Mouse (Mus musculus): ENCODE data around the gene St6galnac3.
A peak's percentile ranks its signal among the peaks of the same experiment; 100 is the strongest.

St6galnac3 gene

DNA sequence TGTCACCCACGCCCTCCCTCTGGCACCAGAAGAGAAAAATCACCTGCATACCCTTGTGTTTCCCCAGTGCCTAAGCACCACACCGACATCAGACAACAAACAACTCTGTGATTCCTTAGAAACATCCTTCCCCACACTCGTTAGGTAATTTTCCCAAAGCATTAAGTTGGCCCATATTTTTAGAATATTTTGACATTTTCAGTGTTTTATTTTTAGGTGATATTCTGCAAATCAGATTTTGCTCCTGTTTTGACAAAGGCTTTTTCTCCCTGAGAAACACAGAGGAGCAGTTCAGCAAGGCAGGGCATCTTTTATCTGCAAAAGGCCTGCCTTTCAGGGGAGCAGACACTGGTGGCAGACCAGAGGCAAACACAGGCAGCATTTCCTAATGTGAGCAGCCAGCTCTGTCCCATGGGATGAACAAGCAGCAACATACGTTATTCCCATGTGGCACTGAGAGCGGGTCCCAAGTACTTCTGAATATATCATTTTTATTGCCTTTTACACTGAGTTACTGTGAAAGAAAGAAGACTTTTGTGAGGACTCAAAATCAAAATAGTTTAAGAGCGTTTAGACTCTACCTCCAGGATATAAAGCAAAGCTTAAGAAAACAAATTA lies 199.7 kb downstream of the St6galnac3 start:
- no peak for DNase-seq (ENCODE audit: low spot score in 2 of 2)

DNA sequence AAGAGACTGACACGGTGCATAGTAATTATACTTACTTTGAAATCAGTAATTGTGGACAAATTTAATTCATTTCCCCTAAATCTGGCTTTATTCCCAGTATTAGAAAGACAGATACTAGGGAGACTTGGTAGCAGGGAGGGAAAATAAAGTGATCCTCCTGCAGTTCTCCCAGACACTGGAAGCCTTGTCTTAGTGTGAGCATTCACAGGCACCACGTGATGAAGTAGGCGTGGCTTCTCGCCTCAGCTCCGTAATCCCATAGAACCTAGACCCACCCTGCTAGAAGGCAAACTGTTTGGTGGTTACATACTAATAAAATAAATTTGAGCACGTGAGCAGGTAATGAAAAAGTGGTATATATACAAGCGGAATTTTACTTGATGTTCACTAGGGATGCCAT lies 208.1 kb downstream of the St6galnac3 start:
- no peak for DNase-seq (ENCODE audit: low spot score in 2 of 2)

- DNase-seq (ENCODE audit: low spot score in 2 of 2): no peak
These were observed 211.4 kb downstream of the St6galnac3 start for GRCm38 (mm10) chr3:153513501-153514060.

- DNase-seq (ENCODE audit: low spot score in 2 of 2): no peak
These were observed 212.4 kb downstream of the St6galnac3 start for GRCm38 (mm10) chr3:153512545-153512944.

GRCm38 (mm10) chr3:153511151-153511580 lies 213.8 kb downstream of the St6galnac3 start:
- DNase-seq (ENCODE audit: low spot score in 2 of 2): no peak

DNA sequence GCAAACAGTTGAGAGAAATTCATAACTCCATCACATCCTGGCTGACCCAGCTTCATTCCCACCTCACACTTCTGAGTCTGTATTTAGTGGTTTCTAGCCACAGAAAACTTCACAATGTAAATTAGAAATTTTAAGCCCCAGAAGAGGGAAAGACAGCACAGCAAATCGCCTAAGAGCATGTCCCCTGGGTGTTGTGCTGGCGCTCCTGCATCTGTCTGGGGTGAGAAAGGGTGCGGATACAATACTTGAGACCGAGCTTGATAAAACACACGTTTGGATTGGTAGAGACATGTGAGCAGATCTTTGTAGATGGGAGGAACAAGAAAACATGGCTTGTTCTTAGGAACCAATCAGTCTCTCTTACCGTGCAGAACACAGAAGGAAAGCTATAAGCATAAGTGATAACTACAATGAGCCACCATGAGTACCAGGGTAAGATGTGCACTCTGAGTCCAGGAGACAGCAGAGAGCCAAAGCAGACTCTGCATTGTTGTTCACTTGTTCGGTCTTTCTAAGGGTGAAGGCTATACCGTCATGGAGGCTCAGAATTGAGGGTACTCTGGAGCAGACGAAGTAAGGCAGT lies 214.8 kb downstream of the St6galnac3 start:
- DNase-seq (ENCODE audit: low spot score in 2 of 2): no peak

- DNase-seq (ENCODE audit: low spot score in 2 of 2): no peak
These were observed 215.3 kb downstream of the St6galnac3 start for GRCm38 (mm10) chr3:153509643-153510042.

GRCm38 (mm10) chr3:153509029-153509428 lies 215.9 kb downstream of the St6galnac3 start:
- no peak for DNase-seq (ENCODE audit: low spot score in 2 of 2)

DNA sequence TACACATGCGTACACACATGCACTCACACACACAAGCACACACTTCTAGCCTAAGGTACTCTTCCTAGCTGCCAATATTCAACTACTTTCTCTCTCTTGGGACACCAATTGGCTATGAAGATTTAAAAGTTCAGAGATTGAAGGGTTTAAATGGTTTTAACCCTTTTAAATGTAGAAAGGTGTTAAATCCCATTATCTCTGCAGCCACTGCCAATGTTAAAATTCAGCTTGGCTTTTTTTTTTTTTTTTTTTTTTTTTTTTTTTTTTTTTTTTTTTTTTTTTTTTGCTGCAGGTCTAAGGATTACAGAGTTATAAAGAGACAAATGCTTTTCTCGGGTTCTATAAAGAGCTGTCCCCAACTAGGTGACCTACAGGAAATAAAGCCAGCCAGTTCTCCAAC lies 216.4 kb downstream of the St6galnac3 start:
- no peak for DNase-seq (ENCODE audit: low spot score in 2 of 2)

DNA sequence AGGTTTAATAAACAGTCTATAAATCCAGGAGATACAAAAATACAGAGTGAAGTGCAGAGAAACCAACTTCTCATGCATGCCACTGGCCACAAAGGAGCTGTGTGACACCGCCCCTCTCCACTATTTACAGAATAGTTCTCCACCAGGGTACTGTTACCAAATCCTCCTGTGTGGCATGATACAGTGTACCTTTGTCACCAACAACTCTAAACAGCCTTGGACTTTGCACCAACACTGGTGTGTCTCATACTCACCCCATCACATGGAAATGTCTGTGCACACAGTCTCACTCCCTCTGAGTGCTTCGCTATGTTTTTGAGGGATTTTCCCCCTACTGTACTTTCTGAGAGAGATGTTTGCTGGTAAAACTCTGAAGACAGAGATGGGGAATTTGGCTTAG lies 217.4 kb downstream of the St6galnac3 start:
- DNase-seq (ENCODE audit: low spot score in 2 of 2): peak in 1 of 2 experiments; percentile 8

GRCm38 (mm10) chr3:153502488-153502887 lies 222.5 kb downstream of the St6galnac3 start:
- no peak for DNase-seq (ENCODE audit: low spot score in 2 of 2)

- peak; percentile 63 to 79 for DNase-seq (ENCODE audit: low spot score in 2 of 2)
These were observed 223.6 kb downstream of the St6galnac3 start for GRCm38 (mm10) chr3:153501333-153501877.

DNA sequence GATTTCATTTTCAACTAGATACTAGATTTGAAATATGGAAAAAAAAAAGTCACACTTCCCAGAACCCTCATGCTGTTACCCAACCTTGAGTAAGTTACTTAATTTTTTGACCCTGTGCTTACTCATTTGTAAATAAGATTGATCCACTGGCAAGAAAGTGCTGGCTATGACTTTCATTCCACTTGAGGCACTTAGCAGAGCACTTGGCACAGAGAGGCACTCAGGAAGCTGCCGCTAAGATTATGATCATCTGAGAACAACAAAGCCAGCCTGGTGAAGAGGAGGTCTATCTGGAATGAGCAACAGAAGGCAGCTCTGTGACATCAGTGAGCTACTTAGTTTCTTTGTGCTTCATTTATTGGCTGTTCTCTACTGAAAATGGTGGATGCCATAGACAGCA lies 232.0 kb downstream of the St6galnac3 start:
- no peak for DNase-seq (ENCODE audit: low spot score in 2 of 2)

DNA sequence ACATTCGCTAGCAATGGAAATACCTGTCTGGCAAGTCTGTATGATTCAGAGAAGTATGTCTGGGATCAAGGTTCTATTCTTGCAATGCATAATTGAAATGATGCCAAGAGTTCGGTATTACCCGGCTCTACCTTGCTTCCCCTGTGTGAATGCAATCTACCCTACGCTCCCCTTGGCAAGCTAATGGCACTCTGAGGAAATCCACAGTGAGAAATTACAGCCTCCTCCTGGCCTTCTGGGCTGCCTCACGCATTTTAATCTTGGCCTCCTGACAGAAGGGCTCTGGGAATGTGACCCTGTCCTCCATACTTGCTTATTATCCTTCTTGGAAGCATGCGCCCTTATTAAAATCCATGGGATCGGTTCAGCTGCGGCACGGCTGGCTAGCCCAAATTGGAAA lies 235.3 kb downstream of the St6galnac3 start:
- no peak for DNase-seq (ENCODE audit: low spot score in 2 of 2)

- no peak for DNase-seq (ENCODE audit: low spot score in 2 of 2)
These were observed 236.0 kb downstream of the St6galnac3 start for GRCm38 (mm10) chr3:153488931-153489330.

GRCm38 (mm10) chr3:153485176-153485575 lies 239.8 kb downstream of the St6galnac3 start:
- no peak for DNase-seq (ENCODE audit: low spot score in 2 of 2)

DNA sequence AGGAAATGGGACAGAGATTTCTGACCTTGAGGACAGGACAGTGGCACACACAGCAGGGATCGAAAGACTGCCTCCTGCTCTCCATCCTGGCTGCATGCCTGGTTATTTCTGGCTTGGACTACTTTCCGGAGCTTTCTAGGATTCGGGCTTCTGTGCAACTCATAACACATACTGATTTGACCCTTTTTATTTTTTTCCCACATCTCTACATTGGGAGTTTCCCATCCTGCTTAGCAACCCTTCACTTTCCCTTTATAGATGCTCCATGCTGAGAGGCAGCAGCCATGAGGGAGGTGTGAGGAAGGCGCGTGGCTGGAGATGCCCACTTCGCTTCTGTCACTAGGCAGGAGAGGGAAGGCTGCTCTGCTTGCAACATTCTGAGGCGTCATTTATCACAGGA lies 240.3 kb downstream of the St6galnac3 start:
- peak; percentile 87 to 90 for DNase-seq (ENCODE audit: low spot score in 2 of 2)

DNA sequence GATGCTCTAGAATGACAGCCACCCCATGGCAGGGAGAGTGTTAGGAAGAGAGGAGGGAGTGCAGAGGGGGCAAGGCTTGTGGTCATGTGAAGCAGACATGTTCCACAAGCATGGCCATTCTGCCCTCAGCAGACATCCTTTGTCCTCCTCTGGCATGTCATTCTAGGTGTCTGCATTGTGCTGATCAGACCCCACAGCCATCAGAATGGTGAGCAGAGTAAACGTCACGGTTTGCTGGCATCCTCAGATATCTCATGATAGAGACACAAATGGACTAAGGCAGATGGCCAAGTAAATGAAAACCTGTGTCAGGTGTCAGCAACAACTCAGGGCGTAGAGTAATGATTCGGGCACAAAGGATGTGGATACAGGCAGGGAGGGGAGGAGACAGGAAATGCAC lies 241.3 kb downstream of the St6galnac3 start:
- DNase-seq (ENCODE audit: low spot score in 2 of 2): no peak

DNA sequence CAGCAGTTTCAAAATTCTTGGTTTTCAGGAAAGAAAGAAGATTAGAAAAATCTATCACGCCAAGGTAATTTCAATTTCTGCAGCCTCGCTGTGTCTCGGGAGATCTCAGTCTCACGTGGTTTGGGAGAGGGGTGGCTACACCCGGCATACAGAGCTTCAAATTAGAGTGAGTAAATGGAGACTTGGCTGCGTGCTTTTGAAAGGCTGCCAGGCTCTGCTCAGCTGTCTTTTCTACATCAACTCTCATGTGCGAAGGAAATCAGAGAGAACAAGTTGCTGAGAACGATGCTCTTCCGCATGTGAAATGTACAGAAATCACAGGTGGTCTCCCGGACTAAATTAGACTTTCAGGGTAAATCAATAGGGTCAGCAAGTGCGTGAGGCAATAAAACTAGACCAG lies 242.9 kb downstream of the St6galnac3 start:
- peak; percentile 88 to 94 for DNase-seq (ENCODE audit: low spot score in 2 of 2)

DNA sequence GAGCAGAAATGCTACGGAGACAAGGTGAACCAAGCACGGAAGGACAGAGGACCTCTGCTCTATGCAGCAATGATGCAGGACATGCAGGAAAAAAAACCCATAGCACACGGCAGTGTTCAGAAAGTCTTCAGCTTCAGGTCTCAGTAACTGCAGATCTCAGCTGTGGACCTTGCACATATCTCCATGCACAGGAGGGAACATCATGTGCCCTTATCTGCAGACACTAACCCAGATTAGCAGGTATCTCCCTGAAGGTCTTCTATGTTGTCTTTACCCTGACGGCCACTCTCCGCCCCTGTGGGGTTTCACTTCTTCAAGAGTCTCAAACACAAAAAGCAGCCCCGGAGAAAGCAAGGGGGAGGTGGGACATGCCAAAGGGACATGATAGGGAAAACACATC lies 244.0 kb downstream of the St6galnac3 start:
- DNase-seq (ENCODE audit: low spot score in 2 of 2): no peak

DNA sequence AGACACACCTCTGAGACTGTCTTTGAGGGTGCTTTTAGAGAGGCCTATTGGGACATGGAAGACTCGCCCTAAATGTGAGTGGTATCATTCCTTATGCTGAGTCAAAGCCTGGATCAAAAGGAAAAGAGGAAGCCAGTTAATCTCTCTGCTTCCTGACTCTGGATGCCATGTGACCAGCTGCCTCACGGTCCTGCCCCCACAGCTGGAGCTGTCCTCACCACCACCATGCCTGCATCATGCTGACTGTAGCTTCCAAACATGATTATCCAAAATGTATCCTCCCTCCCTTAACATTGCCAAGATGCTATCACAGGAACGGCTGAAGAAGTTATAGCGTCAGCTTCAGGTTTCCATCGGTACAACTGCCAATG lies 244.4 kb downstream of the St6galnac3 start:
- DNase-seq (ENCODE audit: low spot score in 2 of 2): no peak

- DNase-seq (ENCODE audit: low spot score in 2 of 2): no peak
These were observed 244.9 kb downstream of the St6galnac3 start for GRCm38 (mm10) chr3:153480005-153480635.

- DNase-seq (ENCODE audit: low spot score in 2 of 2): no peak
These were observed 249.1 kb downstream of the St6galnac3 start for GRCm38 (mm10) chr3:153475919-153476318.

Measured in right cerebral cortex, postnatal 10 days (tissue).